8 mouse cellular contexts compared by ENCODE assay signal in the genomic region with DNA sequence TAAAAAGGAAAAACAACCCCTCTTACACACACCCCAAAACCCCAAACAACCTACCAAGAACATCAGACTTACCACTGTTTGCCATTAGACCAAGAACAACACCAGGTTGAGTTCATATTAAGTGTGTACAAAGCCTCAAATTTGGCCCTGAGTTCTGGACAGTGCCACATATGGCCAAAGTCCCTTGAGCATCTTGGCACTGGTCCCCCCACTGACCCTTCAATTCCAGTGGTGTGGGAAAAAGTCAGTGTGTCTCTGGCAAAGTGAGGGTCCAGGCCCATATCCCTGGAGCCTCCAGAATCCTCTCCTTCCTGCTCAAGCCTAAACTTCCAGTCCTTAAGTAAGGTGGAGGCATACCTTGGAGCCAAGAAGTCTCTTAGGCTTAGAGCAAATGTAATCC. TPM values are rescaled to one million over a fixed set of nuclear protein-coding genes. Genes with fewer than 3 reads are reported as not detected.
DNase-seq lines count a peak whose midpoint lies in the region; ATAC-seq and TF ChIP-seq lines count a peak whose summit lies in the region.

No protein-coding gene starts in this region.

- H3K27ac ChIP-seq in heart, embryonic 10.5 days, result peak overlapping the region; percentile 93
- H3K27ac ChIP-seq in MEL (ENCODE audit: control insufficient read depth, low read depth, low read length), result peak overlapping the region; percentile 78
- no peak overlapping the region for H3K27ac ChIP-seq in hindbrain, embryonic 12.5 days
- H3K27ac ChIP-seq in liver, postnatal 0 days (ENCODE audit: low read depth), result peak overlapping the region; percentile 82

- peaks cover 3% of the 10 kb centered on the region; the same call in 1 of the 2 replicates for H3K79me2 ChIP-seq in MEL (ENCODE audit: control insufficient read depth, insufficient read depth, low read length, poor library complexity)

- peak overlapping the region; percentile 65 for H3K4me2 ChIP-seq in hindbrain, embryonic 12.5 days (replicated peaks)
- peak overlapping the region; percentile 74 for H3K4me2 ChIP-seq in liver, postnatal 0 days (ENCODE audit: low read depth, low read length)

- H3K9ac ChIP-seq in MEL (ENCODE audit: control insufficient read depth, low read depth, low read length, poor library complexity, severe bottlenecking), result peak overlapping the region; percentile 90
- peak overlapping the region; percentile 82 for H3K9ac ChIP-seq in hindbrain, embryonic 12.5 days
- peak overlapping the region; percentile 75 for H3K9ac ChIP-seq in liver, postnatal 0 days (replicated peaks)

- intact Hi-C loops in left cerebral cortex, postnatal 4 days (cut with DNase I), result loop anchor here (10.0 kb wide), 1 partner anchor 223 kb away; no protein-coding TSS in a partner anchor

- no peak for TF ChIP-seq EP300 in MEL (IDR thresholded peaks at IDR 0.05; ENCODE audit: low read depth in 1 of 2, low read length in 2 of 2)
- TF ChIP-seq EP300 in liver, postnatal 0 days (IDR thresholded peaks at IDR 0.05; ENCODE audit: low read depth), result no peak

- TF ChIP-seq POLR2A in MEL (IDR thresholded peaks at IDR 0.05; ENCODE audit: control insufficient read depth in 1 of 2, insufficient read depth in 1 of 2, low read depth in 1 of 2, low read length in 2 of 2, poor library complexity in 1 of 2), result no peak

- no peak for TF ChIP-seq CTCF in MEL (IDR thresholded peaks at IDR 0.05 in 2 of 3, conservative IDR thresholded peaks at IDR 0.05 in 1 of 3; ENCODE audit: control insufficient read depth in 1 of 3, insufficient read depth in 1 of 3, low read depth in 2 of 3, low read length in 3 of 3, poor library complexity in 1 of 3, severe bottlenecking in 1 of 3)
- TF ChIP-seq CTCF in liver, postnatal 0 days (IDR thresholded peaks at IDR 0.05; ENCODE audit: low read depth), result no peak

- H3K36me3 ChIP-seq in heart, embryonic 10.5 days, result peaks cover 23% of the 10 kb centered on the region
- H3K36me3 ChIP-seq in MEL (ENCODE audit: control insufficient read depth in 1 of 2, insufficient read depth in 2 of 2, low read length in 2 of 2), result peaks cover 3 to 10% of the 10 kb centered on the region in 2 experiments
- peaks cover 24% of the 10 kb centered on the region for H3K36me3 ChIP-seq in hindbrain, embryonic 12.5 days
- H3K36me3 ChIP-seq in liver, postnatal 0 days (replicated peaks; ENCODE audit: insufficient read depth, low read length), result peaks cover 21% of the 10 kb centered on the region

- peaks cover 16% of the 10 kb centered on the region for H3K4me1 ChIP-seq in heart, embryonic 10.5 days
- peaks cover 4 to 12% of the 10 kb centered on the region in 2 experiments for H3K4me1 ChIP-seq in MEL (ENCODE audit: control insufficient read depth in 1 of 2, insufficient read depth in 2 of 2, low read length in 2 of 2)
- H3K4me1 ChIP-seq in hindbrain, embryonic 12.5 days, result peaks cover 9% of the 10 kb centered on the region
- peaks cover 15% of the 10 kb centered on the region for H3K4me1 ChIP-seq in liver, postnatal 0 days (ENCODE audit: insufficient read depth)

- TF ChIP-seq RAD21 in MEL (IDR thresholded peaks at IDR 0.05; ENCODE audit: low read depth, low read length), result no peak

- ATAC-seq in hindbrain, embryonic 12.5 days (ENCODE audit: low FRiP score), result 0 out of 2 replicates have a peak, but pooled peaks have one; percentile 6
- ATAC-seq in liver, postnatal 0 days, result no peak

- H3K9me3 ChIP-seq in heart, embryonic 10.5 days, result no peaks in the 10 kb centered on the region
- no peaks in the 10 kb centered on the region for H3K9me3 ChIP-seq in MEL (replicated peaks; ENCODE audit: insufficient read depth, low read length)
- no peaks in the 10 kb centered on the region for H3K9me3 ChIP-seq in hindbrain, embryonic 12.5 days (replicated peaks)
- H3K9me3 ChIP-seq in liver, postnatal 0 days (ENCODE audit: low read length), result no peaks in the 10 kb centered on the region

- peak overlapping the region; percentile 61 for H3K4me3 ChIP-seq in heart, embryonic 10.5 days
- peak overlapping the region; percentile 65 to 71 for H3K4me3 ChIP-seq in MEL (ENCODE audit: control insufficient read depth in 1 of 2, insufficient read depth in 1 of 2, low read depth in 2 of 2, low read length in 2 of 2)
- H3K4me3 ChIP-seq in hindbrain, embryonic 12.5 days, result peak overlapping the region; percentile 39; the same call in 1 of the 2 replicates
- no peak overlapping the region for H3K4me3 ChIP-seq in liver, postnatal 0 days (ENCODE audit: low read depth, low read length)

- no peaks in the 10 kb centered on the region for H3K27me3 ChIP-seq in heart, embryonic 10.5 days (ENCODE audit: insufficient read depth, poor library complexity, severe bottlenecking)
- no peaks in the 10 kb centered on the region for H3K27me3 ChIP-seq in MEL (ENCODE audit: control insufficient read depth in 1 of 2, insufficient read depth in 2 of 2, low read length in 2 of 2)
- H3K27me3 ChIP-seq in hindbrain, embryonic 12.5 days, result no peaks in the 10 kb centered on the region
- H3K27me3 ChIP-seq in liver, postnatal 0 days (ENCODE audit: insufficient read depth, low read length), result no peaks in the 10 kb centered on the region

- no peak for DNase-seq in heart, embryonic 10.5 days (ENCODE audit: low spot score)
- no peak for DNase-seq in heart, adult 18-20 months
- peak; percentile 36 for DNase-seq in MEL (ENCODE audit: low read depth, low spot score)
- DNase-seq in liver, postnatal 0 days, result no peak
- DNase-seq in left cerebral cortex, adult 11 months (ENCODE audit: low spot score), result no peak
- DNase-seq in layer of hippocampus, postnatal 10 days (ENCODE audit: low spot score in 2 of 2), result no peak
- no peak for DNase-seq in left cerebral cortex, postnatal 4 days

TF ChIP-seq in MEL, 35 proteins besides CTCF, POLR2A, EP300 and RAD21:
- TF ChIP-seq ZMIZ1 (IDR thresholded peaks at IDR 0.05; ENCODE audit: low read depth, low read length), result no peak
- 0 out of 2 replicates have a peak, but pooled peaks have one; percentile 24 for TF ChIP-seq CHD1 (IDR thresholded peaks at IDR 0.05; ENCODE audit: low read depth, low read length)

RNA-seq across cellular contexts. Expression of a gene that starts 6.9 kb away (rescaled TPM):
- polyA plus RNA-seq in heart, embryonic 10.5 days (2016; fragmentation: Nextera tagmentation; extraction: Ambion mirVana), result 4.1 and 6.8 TPM in 2 replicates
- total RNA-seq in heart, adult 18-20 months (2021), result 10 to 100 TPM; 28.1 to 30.8 TPM
- 9.9 and 10.2 TPM in 2 replicates for total RNA-seq in MEL (2012; rRNA removed)
- polyA plus RNA-seq in MEL (2012; ENCODE audit: insufficient read depth in 1 of 2, insufficient read length in 2 of 2, low read depth in 1 of 2, low replicate concordance in 2 of 2, missing spikeins in 1 of 2), result 10 to 100 TPM; 29.6 to 52.7 TPM
- 10.7 and 11.3 TPM in 2 replicates for polyA plus RNA-seq in hindbrain, embryonic 12.5 days (2016; fragmentation: Nextera tagmentation; extraction: Ambion mirVana)
- polyA plus RNA-seq in liver, postnatal 0 days (2015; fragmentation: Nextera tagmentation; extraction: Ambion mirVana), result 1.5 and 1.6 TPM in 2 replicates
- 10 to 100 TPM; 27.9 to 29.9 TPM for total RNA-seq in layer of hippocampus, postnatal 10 days (2021)
- 10 to 100 TPM; 36.3 to 37.0 TPM for total RNA-seq in left cerebral cortex, postnatal 4 days (2021)
